Mouse (Mus musculus) gastrocnemius, adult 18-20 months (tissue): ENCODE results near the gene Prdm1. TPM values are rescaled to one million over a fixed set of nuclear protein-coding genes. Genes with fewer than 3 reads are reported as not detected.

ENCODE experiments used
- DNase-seq: peaks from one replicate; pipeline ENCODE4 v3.0.0; 2021; ENCODE audit warnings: low spot score
- total RNA-seq, 2 experiments: library from RNA; stranded (reverse); gene quantifications; 2 replicates each; pipeline ENCODE4 v1.2.3; 2021

Prdm1 gene
- total RNA-seq, 2 experiments from 2014 or later: 0.16 to 0.43 TPM

- DNase-seq: no peak
Measured at GRCm38 (mm10) chr10:44457791-44458533, 70.3 kb downstream of the Prdm1 start.

- peak; percentile 9 for DNase-seq
Measured at GRCm38 (mm10) chr10:44456757-44457595, 71.3 kb downstream of the Prdm1 start.

GRCm38 (mm10) chr10:44454753-44455152, 73.5 kb downstream of the Prdm1 start:
- no peak for DNase-seq

- no peak for DNase-seq
Measured at GRCm38 (mm10) chr10:44454111-44454510, 74.2 kb downstream of the Prdm1 start.

GRCm38 (mm10) chr10:44450835-44451234, 77.5 kb downstream of the Prdm1 start:
- DNase-seq: no peak

- no peak for DNase-seq
Measured at GRCm38 (mm10) chr10:44450108-44450507, 78.2 kb downstream of the Prdm1 start.

- no peak for DNase-seq
Measured at GRCm38 (mm10) chr10:44449666-44450065, 78.6 kb downstream of the Prdm1 start.

- DNase-seq: no peak
Measured at GRCm38 (mm10) chr10:44448165-44448564, 80.1 kb downstream of the Prdm1 start.

- no peak for DNase-seq
Measured at GRCm38 (mm10) chr10:44447406-44448139, 80.7 kb downstream of the Prdm1 start.

GRCm38 (mm10) chr10:44447001-44447400, 81.3 kb downstream of the Prdm1 start:
- DNase-seq: no peak

- DNase-seq: no peak
Measured at GRCm38 (mm10) chr10:44444415-44444814, 83.9 kb downstream of the Prdm1 start.

GRCm38 (mm10) chr10:44443696-44444095, 84.6 kb downstream of the Prdm1 start:
- DNase-seq: no peak

- no peak for DNase-seq
Measured at GRCm38 (mm10) chr10:44439732-44440131, 88.6 kb downstream of the Prdm1 start.

- no peak for DNase-seq
Measured at GRCm38 (mm10) chr10:44437614-44438013, 90.7 kb downstream of the Prdm1 start.

- DNase-seq: no peak
Measured at GRCm38 (mm10) chr10:44435956-44436355, 92.3 kb downstream of the Prdm1 start.

GRCm38 (mm10) chr10:44434702-44435181, 93.6 kb downstream of the Prdm1 start:
- no peak for DNase-seq

- DNase-seq: no peak
Measured at GRCm38 (mm10) chr10:44432235-44432634, 96.1 kb downstream of the Prdm1 start.

GRCm38 (mm10) chr10:44431689-44432088, 96.6 kb downstream of the Prdm1 start:
- DNase-seq: no peak

- DNase-seq: no peak
Measured at GRCm38 (mm10) chr10:44429177-44429888, 99.0 kb downstream of the Prdm1 start.

GRCm38 (mm10) chr10:44427891-44428361, 100.4 kb downstream of the Prdm1 start:
- DNase-seq: peak; percentile 24

GRCm38 (mm10) chr10:44427426-44427825, 100.9 kb downstream of the Prdm1 start:
- DNase-seq: no peak
